Mouse (Mus musculus) WW6 (cell line): ENCODE results near the gene Trpv5.

Experiments
- DNase-seq: peaks from one replicate; pipeline ENCODE4 v3.0.0-alpha.2; 2013; ENCODE audit warnings: low read depth, low spot score

The Trpv5 gene

DNA sequence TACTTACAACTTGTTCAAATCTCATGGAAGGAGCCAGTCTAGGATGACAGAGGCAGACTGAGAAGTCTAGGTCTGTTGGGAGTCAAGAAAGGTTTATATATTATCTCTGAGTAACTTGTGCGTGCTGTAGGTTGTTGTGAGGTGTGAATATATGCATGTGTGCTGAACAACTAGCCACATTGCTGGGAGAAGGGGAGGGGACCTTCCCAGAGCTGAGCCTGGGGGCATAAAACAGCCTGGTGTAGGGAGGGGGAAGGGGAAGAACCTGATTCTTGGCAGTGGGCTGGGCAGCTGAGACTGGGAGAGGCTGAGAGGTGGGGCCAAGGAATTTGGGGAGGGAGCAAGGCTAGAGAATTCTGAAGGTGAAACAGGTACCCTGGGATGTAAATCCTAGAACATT, at the start of gene Trpv5:
Trpv5 (minus strand) TSS at position 101 of the 400 bp plus-strand sequence.
- DNase-seq, result no peak

DNA sequence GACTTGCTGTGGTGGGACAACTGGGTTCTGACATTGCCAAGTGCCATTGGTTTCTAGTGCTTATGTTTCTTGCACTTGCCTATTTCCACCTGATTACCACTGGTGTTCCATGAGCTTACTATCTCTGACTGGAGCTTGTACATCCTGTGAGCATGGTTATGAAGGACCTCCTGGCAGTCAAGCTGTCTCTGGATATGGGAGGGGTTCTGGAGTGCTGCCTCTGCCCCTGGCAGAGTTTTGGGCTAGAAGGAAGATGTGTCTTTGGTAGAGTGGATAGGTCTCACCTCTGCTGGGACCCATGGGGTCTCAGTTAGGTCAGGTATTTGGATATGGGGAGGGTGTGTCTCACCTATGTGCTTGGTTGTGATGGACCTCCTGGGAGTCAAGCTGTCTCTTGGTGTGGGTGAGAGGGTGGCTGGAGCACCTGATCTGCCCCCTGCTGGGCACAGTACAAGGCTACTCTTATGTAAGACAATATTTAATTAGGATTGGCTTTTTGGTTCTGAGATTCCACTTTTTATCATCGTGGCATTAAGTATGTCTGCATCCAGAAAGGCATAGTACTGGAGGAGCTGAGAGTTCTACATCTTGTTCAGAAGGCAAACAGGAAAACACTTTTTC, 47.5 kb upstream of the Trpv5 start:
- no peak for DNase-seq

DNA sequence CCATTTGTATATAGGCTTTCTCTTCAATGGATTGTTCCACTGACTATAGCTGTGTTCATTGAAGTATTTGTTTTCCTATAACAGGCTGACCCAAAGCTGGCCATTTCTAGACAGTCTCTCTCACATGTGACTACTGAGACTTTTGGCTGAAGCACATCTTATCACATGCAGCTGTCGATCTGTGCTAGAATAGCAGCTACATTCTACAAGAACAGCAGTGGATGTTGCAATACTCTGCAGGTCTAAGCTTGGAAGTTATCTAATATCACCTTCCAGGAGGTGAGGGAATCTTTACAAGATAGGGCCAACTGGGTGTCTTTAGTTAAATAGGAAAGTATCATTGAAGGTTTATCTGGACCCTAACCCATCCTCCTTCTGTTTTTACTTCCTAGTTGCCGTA, 40.9 kb upstream of the Trpv5 start:
- DNase-seq, result no peak

GRCm38 (mm10) chr6:41710281-41710680, 29.7 kb upstream of the Trpv5 start:
- no peak for DNase-seq

DNA sequence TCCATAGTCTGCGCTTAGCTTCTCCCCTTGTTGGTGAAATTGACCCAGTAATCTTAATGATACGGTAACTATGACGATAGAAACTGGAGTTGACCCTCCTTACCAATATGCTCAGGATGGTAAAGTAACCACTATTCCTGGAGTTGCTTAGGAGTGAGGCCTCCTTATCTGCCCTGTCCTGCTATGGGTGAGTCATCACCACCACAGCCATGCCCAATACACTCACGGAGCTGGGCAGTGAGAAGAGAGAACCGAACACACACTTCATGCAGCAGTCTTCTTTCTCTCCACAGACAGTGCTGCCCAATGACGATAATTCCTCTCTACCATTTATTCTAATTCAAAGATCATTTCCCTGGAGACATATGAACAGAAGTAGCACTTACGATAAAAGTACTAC, 25.7 kb upstream of the Trpv5 start:
- no peak for DNase-seq

DNA sequence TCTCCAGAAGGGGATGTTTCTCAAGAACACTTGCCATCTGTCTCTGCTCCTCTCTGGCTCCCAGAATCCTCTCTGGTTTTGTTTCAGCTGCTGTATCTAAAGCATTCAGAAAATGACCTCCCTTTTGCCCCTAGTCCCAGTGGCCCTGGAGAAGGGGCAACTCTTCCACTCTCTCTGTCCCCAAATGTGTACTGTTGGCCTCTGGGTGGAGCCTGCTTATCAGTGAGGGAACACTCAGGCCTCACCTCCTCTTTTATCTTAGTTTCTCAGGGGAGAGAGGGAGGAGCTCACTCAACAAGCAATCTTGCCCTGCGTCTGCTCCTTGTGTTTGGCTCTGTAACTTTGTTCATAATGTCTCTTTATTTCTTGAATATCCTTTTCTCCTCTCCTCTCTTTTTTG, 23.6 kb upstream of the Trpv5 start, which contains the start of gene Kel:
Kel (minus strand) TSS at position 217 of the 400 bp plus-strand sequence.
- no peak for DNase-seq

- DNase-seq, result no peak
Observed at GRCm38 (mm10) chr6:41702928-41703327, 22.4 kb upstream of the Trpv5 start.

GRCm38 (mm10) chr6:41701245-41701644, 20.7 kb upstream of the Trpv5 start:
- DNase-seq, result no peak

DNA sequence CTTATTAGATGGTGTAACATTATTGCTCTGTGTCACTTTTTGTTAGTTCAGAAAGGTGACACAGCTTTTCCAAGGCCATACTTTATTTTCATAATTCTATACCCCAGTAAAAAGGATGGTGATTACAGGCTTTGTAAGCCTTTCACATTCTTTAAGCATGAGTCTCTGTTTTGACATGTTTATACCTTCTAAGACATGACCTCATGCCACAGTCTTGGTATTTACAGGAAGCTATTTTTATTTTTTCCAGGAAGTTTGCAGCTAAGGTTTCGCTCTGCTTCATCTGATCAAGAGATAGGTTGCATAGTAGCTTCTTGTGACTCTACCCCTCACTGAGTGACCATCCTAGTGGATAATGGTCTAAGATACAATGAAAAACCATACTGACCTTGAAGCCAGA, 13.8 kb upstream of the Trpv5 start:
- DNase-seq, result no peak

GRCm38 (mm10) chr6:41692200-41692599, 11.6 kb upstream of the Trpv5 start:
- no peak for DNase-seq

GRCm38 (mm10) chr6:41685596-41685995, 5.0 kb upstream of the Trpv5 start:
- DNase-seq, result no peak

- no peak for DNase-seq
Observed at GRCm38 (mm10) chr6:41684911-41685310, 4.3 kb upstream of the Trpv5 start.

- no peak for DNase-seq
Observed at GRCm38 (mm10) chr6:41684131-41684530, 3.6 kb upstream of the Trpv5 start, which contains the start of gene Llcfc1. Llcfc1 (plus strand) TSS chr6:41684431.

DNA sequence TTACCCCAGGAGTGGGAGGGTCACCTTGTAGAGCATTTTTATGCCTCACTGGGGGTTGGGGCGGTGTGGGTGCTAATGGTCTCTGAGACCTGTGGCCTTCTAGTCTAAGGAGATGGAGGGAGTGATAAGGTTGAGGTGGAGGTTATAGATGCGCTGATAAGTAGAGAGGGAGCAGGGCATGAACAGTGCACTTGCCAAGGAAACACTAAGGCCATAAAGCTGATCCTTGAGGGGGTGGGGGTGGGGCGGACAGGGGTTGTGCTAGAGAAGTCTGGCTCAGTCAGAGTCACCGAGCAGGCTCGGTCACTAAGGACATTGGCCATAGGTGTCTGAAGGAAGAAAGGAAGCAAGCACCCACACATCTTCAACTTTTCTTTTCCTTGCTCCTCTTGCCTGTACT, 1.1 kb upstream of the Trpv5 start:
- no peak for DNase-seq

DNA sequence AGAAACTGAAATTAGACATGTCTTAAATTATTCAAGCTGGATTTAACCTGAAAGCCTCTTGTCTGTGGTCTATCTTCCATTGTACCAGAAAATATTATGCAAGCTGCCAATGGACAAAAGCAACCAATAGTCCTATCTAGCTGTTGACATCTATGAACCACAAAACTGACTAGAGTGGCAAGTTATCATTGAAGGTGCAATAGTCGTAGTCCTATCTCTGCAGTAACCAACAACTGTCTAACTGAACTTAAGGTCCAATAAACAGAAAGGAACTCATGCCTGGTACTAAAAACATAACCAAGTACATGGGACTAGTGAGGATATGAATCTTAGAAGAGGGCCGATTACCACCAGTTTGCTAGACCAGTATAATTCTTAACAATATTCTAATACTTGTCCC, 4.0 kb downstream of the Trpv5 start:
- DNase-seq, result no peak

- peak; percentile 14 for DNase-seq
Observed at GRCm38 (mm10) chr6:41662320-41662719, 18.2 kb downstream of the Trpv5 start.

DNA sequence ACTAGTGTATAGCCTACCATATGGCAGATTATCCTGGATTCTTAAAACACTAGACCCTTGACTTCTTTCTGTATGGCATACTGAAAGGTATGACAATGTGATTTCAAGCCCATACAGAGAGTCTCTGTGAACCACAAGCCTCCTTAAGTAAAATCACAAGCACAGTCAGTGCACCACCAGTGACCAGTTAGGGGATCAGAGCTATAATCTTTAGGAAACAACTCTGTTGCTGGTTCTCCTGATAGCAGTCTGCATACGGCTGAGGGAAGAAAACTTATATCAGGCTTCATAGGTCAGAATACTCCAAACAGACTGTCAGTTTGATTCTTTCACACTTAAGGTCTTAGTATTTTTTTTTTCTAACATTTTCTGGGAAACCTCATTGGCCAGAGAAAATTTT, 22.1 kb downstream of the Trpv5 start:
- DNase-seq, result no peak

- DNase-seq, result no peak
Observed at GRCm38 (mm10) chr6:41654648-41655047, 25.9 kb downstream of the Trpv5 start.

DNA sequence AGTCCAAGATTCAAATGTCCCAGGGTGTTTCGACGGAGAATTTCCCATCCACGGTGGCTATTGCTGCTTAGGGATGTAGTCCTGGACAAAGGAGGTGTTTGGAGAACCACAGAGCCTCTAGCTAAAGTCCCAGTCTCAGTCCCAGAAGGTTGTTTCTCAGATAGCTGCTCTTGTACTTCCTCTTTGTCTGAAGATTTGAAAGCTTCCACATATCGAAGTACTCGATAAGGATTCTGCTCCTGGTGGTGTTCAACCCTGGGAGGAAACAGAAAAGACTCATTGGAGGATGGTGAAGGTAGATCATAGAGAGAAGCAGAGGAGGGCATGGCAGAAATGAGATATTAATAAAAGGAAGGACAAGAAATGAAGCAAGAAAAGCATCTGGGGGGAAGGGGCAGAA, 27.4 kb downstream of the Trpv5 start:
- DNase-seq, result no peak

GRCm38 (mm10) chr6:41646672-41647071, 33.9 kb downstream of the Trpv5 start:
- DNase-seq, result no peak

GRCm38 (mm10) chr6:41646220-41646619, 34.3 kb downstream of the Trpv5 start:
- no peak for DNase-seq

- no peak for DNase-seq
Observed at GRCm38 (mm10) chr6:41643227-41643626, 37.3 kb downstream of the Trpv5 start.

DNA sequence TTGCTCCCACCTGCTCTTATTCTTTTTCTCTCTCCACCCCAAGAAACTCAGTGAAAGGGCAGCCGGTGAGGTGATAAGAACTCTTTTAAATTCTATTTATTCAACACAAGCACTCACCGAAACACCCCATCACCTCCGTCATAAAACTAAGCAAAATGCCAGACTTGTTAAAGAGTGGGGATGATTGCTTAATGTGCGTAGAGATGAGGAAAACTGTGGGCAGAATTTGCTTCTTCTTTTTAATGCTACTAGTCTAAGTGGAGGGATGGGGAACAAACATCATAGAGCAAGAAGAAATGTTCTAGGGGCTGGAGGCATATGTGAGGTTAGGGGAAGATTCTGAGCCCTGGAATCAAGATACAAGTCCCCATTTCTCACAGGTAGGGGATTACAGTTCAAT, 37.8 kb downstream of the Trpv5 start:
- DNase-seq, result no peak
